22 mouse cellular contexts compared by ENCODE assay signal in genomic region chr19:51977236-51977961, GRCm38 (mm10).
DNase-seq lines count a peak whose midpoint lies in the region; ATAC-seq lines count a peak whose summit lies in the region.
"Had no signal": no experiment of that assay in that cellular context is flagged by ENCODE, and none has a peak within 500 bp of the region (broad histone marks: within the 10 kb centered on the region; RNA-seq: fewer than 3 reads in every experiment).

No protein-coding gene starts in this region.

- no peak for DNase-seq in forebrain, embryonic 10.5 days (ENCODE audit: extremely low spot score, low spot score)
- DNase-seq in midbrain, embryonic 11.5 days (ENCODE audit: low spot score, missing footprints), result peak; percentile 71
- no peak for DNase-seq in midbrain, embryonic 10.5 days (ENCODE audit: low spot score)
- DNase-seq in thymus, postnatal 14 days, result no peak
- no peak for DNase-seq in embryo, embryonic 10 days (ENCODE audit: low spot score)
- DNase-seq: cerebellum, adult 18-20 months; gastrocnemius, postnatal 25 days; heart, postnatal 4 days; kidney, adult 9 months; kidney, postnatal 36 days; layer of hippocampus, adult 9-11 months; liver, embryonic 13.5 days; lung, embryonic 14.5 days; lung, postnatal 4 days; thymus, adult 2 months had no signal

- no peaks in the 10 kb centered on the region for H3K36me3 ChIP-seq in forebrain, embryonic 13.5 days (ENCODE audit: poor library complexity, severe bottlenecking)
- H3K36me3 ChIP-seq in forebrain, embryonic 10.5 days (replicated peaks), result no peaks in the 10 kb centered on the region
- H3K36me3 ChIP-seq in midbrain, embryonic 11.5 days (ENCODE audit: control insufficient read depth, insufficient read depth, low read length), result no peaks in the 10 kb centered on the region
- H3K36me3 ChIP-seq in midbrain, embryonic 10.5 days, result no peaks in the 10 kb centered on the region
- H3K36me3 ChIP-seq in midbrain, embryonic 12.5 days, result no peaks in the 10 kb centered on the region
- H3K36me3 ChIP-seq: embryonic facial prominence, embryonic 13.5 days; heart, embryonic 15.5 days; limb, embryonic 13.5 days; liver, embryonic 13.5 days; stomach, embryonic 15.5 days had no signal

- H3K9me3 ChIP-seq in forebrain, embryonic 13.5 days (replicated peaks), result no peaks in the 10 kb centered on the region
- H3K9me3 ChIP-seq in forebrain, embryonic 10.5 days, result no peaks in the 10 kb centered on the region
- no peaks in the 10 kb centered on the region for H3K9me3 ChIP-seq in midbrain, embryonic 11.5 days (ENCODE audit: control insufficient read depth, low read length)
- H3K9me3 ChIP-seq in midbrain, embryonic 10.5 days (replicated peaks), result no peaks in the 10 kb centered on the region
- H3K9me3 ChIP-seq in midbrain, embryonic 12.5 days, result no peaks in the 10 kb centered on the region
- H3K9me3 ChIP-seq: embryonic facial prominence, embryonic 13.5 days; heart, embryonic 15.5 days; limb, embryonic 13.5 days; liver, embryonic 13.5 days; stomach, embryonic 15.5 days had no signal

- H3K4me2 ChIP-seq in forebrain, embryonic 13.5 days, result no peak overlapping the region
- no peak overlapping the region for H3K4me2 ChIP-seq in midbrain, embryonic 11.5 days
- H3K4me2 ChIP-seq in midbrain, embryonic 12.5 days (replicated peaks), result no peak overlapping the region
- H3K4me2 ChIP-seq: embryonic facial prominence, embryonic 13.5 days; heart, embryonic 15.5 days; limb, embryonic 13.5 days; liver, embryonic 13.5 days; lung, embryonic 14.5 days; stomach, embryonic 15.5 days had no signal

- no peaks in the 10 kb centered on the region for H3K27me3 ChIP-seq in forebrain, embryonic 13.5 days
- no peaks in the 10 kb centered on the region for H3K27me3 ChIP-seq in forebrain, embryonic 10.5 days (ENCODE audit: poor library complexity, severe bottlenecking)
- no peaks in the 10 kb centered on the region for H3K27me3 ChIP-seq in midbrain, embryonic 11.5 days (ENCODE audit: control insufficient read depth, insufficient read depth, low read length)
- no peaks in the 10 kb centered on the region for H3K27me3 ChIP-seq in midbrain, embryonic 10.5 days (ENCODE audit: low read depth, poor library complexity, severe bottlenecking)
- H3K27me3 ChIP-seq in midbrain, embryonic 12.5 days, result 0 out of 2 replicates have a peak, but pooled peaks cover 5% of the 10 kb centered on the region
- H3K27me3 ChIP-seq: CH12.LX; embryonic facial prominence, embryonic 13.5 days; heart, embryonic 15.5 days; limb, embryonic 13.5 days; liver, embryonic 13.5 days; stomach, embryonic 15.5 days had no signal

- H3K27ac ChIP-seq in forebrain, embryonic 13.5 days, result no peak overlapping the region
- H3K27ac ChIP-seq in forebrain, embryonic 10.5 days, result no peak overlapping the region
- H3K27ac ChIP-seq in midbrain, embryonic 11.5 days (ENCODE audit: low read depth, low read length), result no peak overlapping the region
- no peak overlapping the region for H3K27ac ChIP-seq in midbrain, embryonic 10.5 days (replicated peaks)
- H3K27ac ChIP-seq in midbrain, embryonic 12.5 days (replicated peaks), result no peak overlapping the region
- H3K27ac ChIP-seq: embryonic facial prominence, embryonic 13.5 days; heart, embryonic 15.5 days; limb, embryonic 13.5 days; liver, embryonic 13.5 days; stomach, embryonic 15.5 days had no signal

- 0 out of 2 replicates have a peak, but pooled peaks cover 3% of the 10 kb centered on the region for H3K4me1 ChIP-seq in forebrain, embryonic 13.5 days
- H3K4me1 ChIP-seq in forebrain, embryonic 10.5 days, result no peaks in the 10 kb centered on the region
- no peaks in the 10 kb centered on the region for H3K4me1 ChIP-seq in midbrain, embryonic 11.5 days (ENCODE audit: control insufficient read depth, insufficient read depth, low read length)
- H3K4me1 ChIP-seq in midbrain, embryonic 10.5 days, result no peaks in the 10 kb centered on the region
- H3K4me1 ChIP-seq in midbrain, embryonic 12.5 days, result no peaks in the 10 kb centered on the region
- H3K4me1 ChIP-seq: embryonic facial prominence, embryonic 13.5 days; heart, embryonic 15.5 days; limb, embryonic 13.5 days; liver, embryonic 13.5 days; stomach, embryonic 15.5 days had no signal

- peak; percentile 69; the same call in 1 of the 2 replicates for ATAC-seq in forebrain, embryonic 13.5 days
- 0 out of 2 replicates have a peak, but pooled peaks have one; percentile 44 for ATAC-seq in midbrain, embryonic 11.5 days (ENCODE audit: low FRiP score)
- ATAC-seq in midbrain, embryonic 12.5 days (ENCODE audit: low FRiP score, low read depth), result 0 out of 2 replicates have a peak, but pooled peaks have one; percentile 34

- no peak overlapping the region for H3K4me3 ChIP-seq in forebrain, embryonic 13.5 days
- no peak overlapping the region for H3K4me3 ChIP-seq in forebrain, embryonic 10.5 days
- H3K4me3 ChIP-seq in midbrain, embryonic 11.5 days (ENCODE audit: low read depth, low read length), result no peak overlapping the region
- no peak overlapping the region for H3K4me3 ChIP-seq in midbrain, embryonic 10.5 days
- no peak overlapping the region for H3K4me3 ChIP-seq in midbrain, embryonic 12.5 days
- H3K4me3 ChIP-seq: embryonic facial prominence, embryonic 13.5 days; heart, embryonic 15.5 days; limb, embryonic 13.5 days; liver, embryonic 13.5 days; stomach, embryonic 15.5 days had no signal

- no peak overlapping the region for H3K9ac ChIP-seq in forebrain, embryonic 13.5 days
- H3K9ac ChIP-seq in midbrain, embryonic 11.5 days (ENCODE audit: low read length), result no peak overlapping the region
- no peak overlapping the region for H3K9ac ChIP-seq in midbrain, embryonic 12.5 days (replicated peaks)
- H3K9ac ChIP-seq: embryonic facial prominence, embryonic 13.5 days; heart, embryonic 15.5 days; limb, embryonic 13.5 days; liver, embryonic 13.5 days; lung, embryonic 14.5 days; stomach, embryonic 15.5 days had no signal

- WGBS in forebrain, embryonic 13.5 days, result 46% methylated on average over 4 of the region's 4 CpGs
- 56% methylated on average over 4 of the region's 4 CpGs for WGBS in forebrain, embryonic 10.5 days
- 45% methylated on average over 4 of the region's 4 CpGs for WGBS in midbrain, embryonic 11.5 days
- 50% methylated on average over 4 of the region's 4 CpGs for WGBS in midbrain, embryonic 10.5 days
- WGBS in midbrain, embryonic 12.5 days, result 44% methylated on average over 4 of the region's 4 CpGs
